Mouse (Mus musculus) stomach, postnatal 0 days (tissue): Measurements from ENCODE around the gene Mettl15. TPM values are rescaled to one million over a fixed set of nuclear protein-coding genes. Genes with fewer than 3 reads are reported as not detected.

Source experiments
- ATAC-seq: fragments of 200-750 bp; cut with Nextera tagmentation; 2 replicates; pipeline ENCODE4 v1.8.0; 2017; ENCODE audit not compliant: low FRiP score, low TSS enrichment
- DNase-seq: peaks from one replicate; pipeline ENCODE4 v3.0.0-alpha.2; 2016; ENCODE audit warnings: low spot score
- H3K27ac ChIP-seq: fragments of 300-500 bp; sonication (generic); replicated peaks from 2 replicates; pipeline ENCODE4 v1.5.1; 2014; ENCODE audit warnings: mild to moderate bottlenecking, control low read depth
- H3K27me3 ChIP-seq: fragments of 300-500 bp; sonication (generic); 2 replicates; pipeline ENCODE4 v1.6.1; 2014; ENCODE audit warnings: low read length; ENCODE audit not compliant: control insufficient read depth, insufficient read depth
- H3K36me3 ChIP-seq: fragments of 300-500 bp; sonication (generic); 2 replicates; pipeline ENCODE4 v1.6.1; 2014; ENCODE audit warnings: low read length, mixed read lengths; ENCODE audit not compliant: control insufficient read depth, insufficient read depth
- H3K4me1 ChIP-seq: fragments of 300-500 bp; sonication (generic); replicated peaks from 2 replicates; pipeline ENCODE4 v1.6.1; 2014; ENCODE audit warnings: antibody characterized with exemption; ENCODE audit not compliant: control insufficient read depth, insufficient read depth
- H3K4me2 ChIP-seq: fragments of 300-500 bp; sonication (generic); replicated peaks from 2 replicates; pipeline ENCODE4 v1.6.1; 2014; ENCODE audit warnings: low read depth, mild to moderate bottlenecking, control low read depth, moderate library complexity
- H3K4me3 ChIP-seq: fragments of 300-500 bp; sonication (generic); 2 replicates; pipeline ENCODE4 v1.5.1; 2014; ENCODE audit warnings: low read depth, low read length, control low read depth
- H3K9ac ChIP-seq: fragments of 300-500 bp; sonication (generic); 2 replicates; pipeline ENCODE4 v1.6.1; 2014; ENCODE audit warnings: mild to moderate bottlenecking, low read length, control low read depth, mixed read lengths
- H3K9me3 ChIP-seq: fragments of 300-500 bp; sonication (generic); 2 replicates; pipeline ENCODE4 v1.6.1; 2016; ENCODE audit warnings: low read length; ENCODE audit not compliant: control insufficient read depth
- CTCF ChIP-seq: IDR thresholded peaks from 2 replicates; pipeline ENCODE4 v1.5.1; 2016; ENCODE audit warnings: antibody characterized with exemption, low read depth, mild to moderate bottlenecking, moderate library complexity
- EP300 ChIP-seq: optimal IDR thresholded peaks from 2 replicates; pipeline ENCODE3; 2016; ENCODE audit warnings: antibody characterized with exemption
- WGBS: fragments of 180-500 bp; shearing (Covaris S2); extraction: QIAGEN DNeasy Blood & Tissue Kit; methylation state at CpG from one replicate; pipeline ENCODE4 v1.1.7; 2014; 5-methylcytosine and 5-hydroxymethylcytosine counted together
- polyA plus RNA-seq: library from polyadenylated mRNA; unstranded; fragments of >200 nt; fragmentation: Nextera tagmentation; extraction: Ambion mirVana; gene quantifications from 2 replicates; pipeline ENCODE4 v1.2.1, GENCODE M21; 2015

Gene Mettl15
- polyA plus RNA-seq, 1 experiment from 2014 or later = 6.4 TPM

DNA sequence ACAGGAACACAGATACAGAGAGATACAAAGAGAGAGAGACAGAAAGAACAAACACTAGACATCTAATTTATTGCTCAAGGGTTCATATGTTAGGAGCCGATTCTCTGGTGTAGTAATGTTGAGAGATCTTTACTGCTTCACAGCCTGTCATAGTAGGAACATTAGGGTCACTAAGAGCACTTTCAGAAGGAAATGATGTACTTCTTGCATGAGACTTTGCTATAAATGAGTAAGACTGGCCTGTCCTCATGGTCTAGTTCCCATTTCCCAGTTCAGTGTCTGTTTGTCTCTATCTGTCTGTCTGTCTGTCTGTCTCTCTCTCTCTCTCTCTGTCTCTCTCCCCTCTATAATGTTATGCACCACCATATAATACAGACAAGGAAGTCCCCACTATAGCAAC, 7.5 kb downstream of the Mettl15 start:
- H3K27ac ChIP-seq = no peak overlapping the region
- no peak overlapping the region for H3K4me2 ChIP-seq
- no peaks in the 10 kb centered on the region for H3K27me3 ChIP-seq
- DNase-seq (no peak), ATAC-seq (no peak)
- TF ChIP-seq EP300 (no peak), CTCF (no peak)
- no peaks in the 10 kb centered on the region for H3K36me3 ChIP-seq
- no peak overlapping the region for H3K4me3 ChIP-seq
- H3K4me1 ChIP-seq = no peaks in the 10 kb centered on the region
- WGBS = 85% methylated on average over 1 of the region's 1 CpGs
- H3K9me3 ChIP-seq = no peaks in the 10 kb centered on the region
- H3K9ac ChIP-seq = no peak overlapping the region

DNA sequence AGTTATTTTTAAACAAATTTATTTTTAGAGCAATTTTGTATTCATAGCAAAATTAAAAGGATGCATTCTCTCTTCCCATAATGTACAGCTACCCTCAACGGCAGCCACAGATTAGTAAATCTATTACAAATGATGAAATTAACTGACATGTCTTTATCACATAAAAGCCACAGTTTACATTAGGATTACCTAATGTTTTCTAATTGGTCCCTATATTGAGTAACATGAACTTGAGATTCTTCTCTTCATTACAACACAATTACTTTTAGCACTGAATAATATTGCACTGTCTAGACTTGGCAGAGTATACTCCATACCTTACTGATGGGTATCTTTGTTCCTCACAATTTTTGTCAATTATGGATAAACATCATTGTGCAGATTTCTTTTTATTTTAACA, 17.8 kb downstream of the Mettl15 start:
- Histone ChIP-seq H3K27me3 (no peaks in the 10 kb centered on the region), H3K9me3 (no peaks in the 10 kb centered on the region), H3K4me1 (no peaks in the 10 kb centered on the region), H3K4me3 (no peak overlapping the region), H3K36me3 (no peaks in the 10 kb centered on the region), H3K4me2 (no peak overlapping the region), H3K9ac (no peak overlapping the region), H3K27ac (no peak overlapping the region)
- no peak for TF ChIP-seq EP300
- no peak for TF ChIP-seq CTCF
- ATAC-seq = no peak
- 60% methylated on average over 1 of the region's 1 CpGs for whole genome bisulfite sequencing
- no peak for DNase-seq

- Histone ChIP-seq H3K27me3 (no peaks in the 10 kb centered on the region), H3K36me3 (no peaks in the 10 kb centered on the region), H3K9ac (no peak overlapping the region), H3K4me2 (no peak overlapping the region), H3K9me3 (no peaks in the 10 kb centered on the region), H3K4me1 (no peaks in the 10 kb centered on the region), H3K27ac (no peak overlapping the region), H3K4me3 (no peak overlapping the region)
- WGBS = 56% methylated on average over 3 of the region's 3 CpGs
- ATAC-seq = no peak
- TF ChIP-seq CTCF = no peak
- no peak for TF ChIP-seq EP300
- no peak for DNase-seq
These were observed 38.6 kb downstream of the Mettl15 start for GRCm38 (mm10) chr2:109241947-109242346.

DNA sequence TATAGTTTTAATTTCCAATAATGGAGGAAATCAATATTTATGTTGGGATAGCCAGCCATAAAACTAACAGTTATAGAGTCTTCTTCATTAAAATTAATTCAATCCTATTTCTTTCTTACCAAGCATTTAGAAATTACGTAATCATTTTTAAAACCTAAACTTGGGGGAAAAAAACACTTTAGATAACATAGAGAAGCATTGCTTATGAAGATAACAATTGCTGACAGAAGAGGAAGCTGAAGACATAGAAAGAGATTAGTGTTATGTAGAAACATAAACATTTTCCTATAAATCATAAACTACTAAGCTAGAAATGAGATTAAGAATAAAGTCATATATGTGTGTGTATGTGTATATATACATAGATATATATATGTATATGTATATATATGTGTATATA, 44.8 kb downstream of the Mettl15 start:
- ATAC-seq = no peak
- Histone ChIP-seq H3K4me3 (no peak overlapping the region), H3K4me2 (no peak overlapping the region), H3K27me3 (no peaks in the 10 kb centered on the region), H3K4me1 (no peaks in the 10 kb centered on the region), H3K9me3 (no peaks in the 10 kb centered on the region), H3K9ac (no peak overlapping the region), H3K36me3 (no peaks in the 10 kb centered on the region), H3K27ac (no peak overlapping the region)
- TF ChIP-seq CTCF (no peak), EP300 (no peak)
- no peak for DNase-seq
- WGBS = 87% methylated on average over 1 of the region's 1 CpGs

DNA sequence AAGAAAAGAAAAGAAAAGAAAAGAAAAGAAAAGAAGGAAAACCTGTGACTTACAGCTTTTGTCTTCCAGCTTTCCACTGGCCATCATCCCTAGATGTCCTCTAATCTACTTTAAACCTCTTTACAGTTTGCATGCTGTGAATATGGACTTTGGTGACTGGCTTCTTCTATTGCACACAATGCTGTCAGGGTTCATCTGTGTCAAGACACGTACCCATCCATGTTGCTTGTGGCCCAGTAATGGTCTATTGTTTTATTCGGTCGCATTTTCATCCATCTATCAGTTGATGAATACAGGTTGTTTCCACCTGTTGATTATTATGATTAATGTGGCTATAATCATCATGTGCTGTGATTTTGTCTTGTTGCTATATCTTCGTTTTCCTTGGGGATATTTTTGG, 46.7 kb downstream of the Mettl15 start:
- Histone ChIP-seq H3K27me3 (no peaks in the 10 kb centered on the region), H3K27ac (no peak overlapping the region), H3K4me1 (no peaks in the 10 kb centered on the region), H3K36me3 (no peaks in the 10 kb centered on the region), H3K9ac (no peak overlapping the region), H3K9me3 (no peaks in the 10 kb centered on the region), H3K4me3 (no peak overlapping the region), H3K4me2 (no peak overlapping the region)
- WGBS = 86% methylated on average over 4 of the region's 4 CpGs
- no peak for ATAC-seq
- no peak for DNase-seq
- no peak for TF ChIP-seq EP300
- no peak for TF ChIP-seq CTCF

- Histone ChIP-seq H3K4me1 (no peaks in the 10 kb centered on the region), H3K27ac (no peak overlapping the region), H3K36me3 (no peaks in the 10 kb centered on the region), H3K4me2 (no peak overlapping the region), H3K9me3 (no peaks in the 10 kb centered on the region), H3K9ac (no peak overlapping the region), H3K4me3 (no peak overlapping the region), H3K27me3 (no peaks in the 10 kb centered on the region)
- TF ChIP-seq EP300 (no peak), CTCF (no peak)
- no peak for ATAC-seq
- DNase-seq = no peak
These were observed 50.1 kb downstream of the Mettl15 start for GRCm38 (mm10) chr2:109230443-109230842.
